7 mouse cellular contexts compared by ENCODE assay signal in the genomic region with DNA sequence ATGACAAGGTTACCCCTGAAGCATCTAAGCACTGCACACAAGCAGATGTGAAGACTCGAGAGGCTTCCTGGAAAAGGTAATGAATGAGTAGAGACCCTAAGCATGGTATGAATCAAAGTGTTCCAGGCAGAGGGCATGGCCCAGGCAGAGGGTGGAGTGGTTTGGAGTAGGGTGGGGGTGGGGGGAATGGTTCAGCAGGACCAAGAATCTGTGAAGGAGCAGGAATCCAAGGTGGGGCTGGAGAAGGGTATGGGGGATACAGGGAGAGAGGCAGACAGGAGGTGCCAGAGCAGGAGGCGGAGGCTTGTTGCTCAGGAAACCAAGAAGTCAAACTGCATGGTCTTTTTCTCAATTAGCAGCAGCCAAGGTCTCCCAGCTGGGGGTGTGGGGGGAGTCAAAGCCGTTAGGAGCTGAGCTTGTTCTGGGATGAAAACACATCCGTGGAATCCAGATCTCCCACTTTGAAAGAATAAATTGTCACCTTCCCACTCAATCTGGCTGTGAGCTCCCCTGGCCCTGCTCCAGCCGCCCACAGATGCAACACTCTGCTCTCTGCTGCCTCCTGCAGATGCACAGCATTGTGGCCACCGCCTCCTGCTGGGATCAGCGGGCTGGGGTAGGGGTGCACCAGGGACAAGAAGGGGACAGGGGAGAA.
DNase-seq lines count a peak whose midpoint lies in the region; ATAC-seq and TF ChIP-seq lines count a peak whose summit lies in the region.

No protein-coding gene starts in this region.

- DNase-seq in liver, embryonic 14.5 days (ENCODE audit: low read depth in 3 of 3, low spot score in 3 of 3) = no peak
- no peak for DNase-seq in liver
- DNase-seq in adrenal gland, postnatal 36 days = peak; percentile 10 to 37
- DNase-seq in forebrain, postnatal 0 days = peak; percentile 64
- peak; percentile 92 for DNase-seq in layer of hippocampus, adult 9-11 months
- DNase-seq in right cerebral cortex, postnatal 25 days = peak; percentile 89

- H3K9me3 ChIP-seq in liver, embryonic 14.5 days (ENCODE audit: control insufficient read depth, low read length) = no peaks in the 10 kb centered on the region
- no peaks in the 10 kb centered on the region for H3K9me3 ChIP-seq in forebrain, postnatal 0 days (ENCODE audit: low read length)
- H3K9me3 ChIP-seq in intestine, embryonic 15.5 days = no peaks in the 10 kb centered on the region

- WGBS in liver, embryonic 14.5 days (ENCODE audit: insufficient replicate concordance) = 38% methylated on average over 7 of the region's 7 CpGs
- WGBS in forebrain, postnatal 0 days = 32% methylated on average over 7 of the region's 7 CpGs
- WGBS in intestine, embryonic 15.5 days = 33% methylated on average over 7 of the region's 7 CpGs

- peak; percentile 42; the same call in 1 of the 2 replicates for TF ChIP-seq CTCF in liver, embryonic 14.5 days (IDR thresholded peaks at IDR 0.05; ENCODE audit: low read depth)
- TF ChIP-seq CTCF in forebrain, postnatal 0 days (IDR thresholded peaks at IDR 0.05; ENCODE audit: low read depth) = peak; percentile 64

- no peak overlapping the region for H3K4me2 ChIP-seq in liver, embryonic 14.5 days (ENCODE audit: low read depth)
- no peak overlapping the region for H3K4me2 ChIP-seq in forebrain, postnatal 0 days (ENCODE audit: low read depth)
- H3K4me2 ChIP-seq in intestine, embryonic 15.5 days (replicated peaks) = no peak overlapping the region

- no peaks in the 10 kb centered on the region for H3K4me1 ChIP-seq in liver, embryonic 14.5 days (replicated peaks; ENCODE audit: control insufficient read depth in 2 of 2, insufficient read depth in 2 of 2, low read length in 1 of 2)
- no peaks in the 10 kb centered on the region for H3K4me1 ChIP-seq in forebrain, postnatal 0 days (ENCODE audit: insufficient read depth)
- no peaks in the 10 kb centered on the region for H3K4me1 ChIP-seq in intestine, embryonic 15.5 days (replicated peaks)

- H3K36me3 ChIP-seq in liver, embryonic 14.5 days (replicated peaks; ENCODE audit: control insufficient read depth, insufficient read depth, low read depth) = no peaks in the 10 kb centered on the region
- no peaks in the 10 kb centered on the region for H3K36me3 ChIP-seq in forebrain, postnatal 0 days (ENCODE audit: insufficient read depth)
- H3K36me3 ChIP-seq in intestine, embryonic 15.5 days = no peaks in the 10 kb centered on the region

- no peak overlapping the region for H3K9ac ChIP-seq in liver, embryonic 14.5 days (replicated peaks)
- H3K9ac ChIP-seq in forebrain, postnatal 0 days = no peak overlapping the region
- H3K9ac ChIP-seq in intestine, embryonic 15.5 days = no peak overlapping the region

- no peak for ATAC-seq in liver, embryonic 14.5 days (ENCODE audit: insufficient read depth)
- peak; percentile 79 for ATAC-seq in forebrain, postnatal 0 days
- ATAC-seq in intestine, embryonic 15.5 days = no peak

- TF ChIP-seq EP300 in liver, embryonic 14.5 days (IDR thresholded peaks at IDR 0.05; ENCODE audit: low read depth) = no peak

- H3K27ac ChIP-seq in liver, embryonic 14.5 days = no peak overlapping the region
- H3K27ac ChIP-seq in forebrain, postnatal 0 days (ENCODE audit: low read depth, low read length) = no peak overlapping the region
- H3K27ac ChIP-seq in intestine, embryonic 15.5 days = no peak overlapping the region

- no peaks in the 10 kb centered on the region for H3K27me3 ChIP-seq in liver, embryonic 14.5 days (ENCODE audit: control insufficient read depth, insufficient read depth, low read length)
- H3K27me3 ChIP-seq in forebrain, postnatal 0 days (ENCODE audit: insufficient read depth, low read length) = no peaks in the 10 kb centered on the region
- H3K27me3 ChIP-seq in intestine, embryonic 15.5 days (replicated peaks) = no peaks in the 10 kb centered on the region

- no peak overlapping the region for H3K4me3 ChIP-seq in liver, embryonic 14.5 days (ENCODE audit: insufficient read depth in 1 of 2, low read depth in 2 of 2, low read length in 2 of 2)
- no peak overlapping the region for H3K4me3 ChIP-seq in forebrain, postnatal 0 days (ENCODE audit: low read depth, low read length)
- no peak overlapping the region for H3K4me3 ChIP-seq in intestine, embryonic 15.5 days (replicated peaks)

Comparison
In these comparisons a context has a peak if more than half of its experiments do, and no peak if none do; other contexts are left out.
1. DNase-seq: peak in adrenal gland, postnatal 36 days (2 of 2), forebrain, postnatal 0 days (single experiment), layer of hippocampus, adult 9-11 months (single experiment) and right cerebral cortex, postnatal 25 days (single experiment); none in liver, embryonic 14.5 days (0 of 3) and liver (single experiment).